Mouse (Mus musculus): ENCODE results near the gene Gm21972.
A peak's percentile ranks its signal among the peaks of the same experiment; 100 is the strongest.

The Gm21972 gene

GRCm38 (mm10) chr1:86160479-86160878 lies 27.0 kb downstream of the Gm21972 start:
- DNase-seq (ENCODE audit: low read depth in 1 of 2, low spot score in 2 of 2), result no peak

- no peak for DNase-seq (ENCODE audit: low read depth in 1 of 2, low spot score in 2 of 2)
Observed at GRCm38 (mm10) chr1:86161061-86161460, 27.6 kb downstream of the Gm21972 start.

- no peak for DNase-seq (ENCODE audit: low read depth in 1 of 2, low spot score in 2 of 2)
Observed at GRCm38 (mm10) chr1:86174602-86175001, 41.2 kb downstream of the Gm21972 start.

- no peak for DNase-seq (ENCODE audit: low read depth in 1 of 2, low spot score in 2 of 2)
Observed at GRCm38 (mm10) chr1:86176066-86176465, 42.6 kb downstream of the Gm21972 start.

- peak; percentile 38 to 74 for DNase-seq (ENCODE audit: low read depth in 1 of 2, low spot score in 2 of 2)
Observed at GRCm38 (mm10) chr1:86178462-86179253, 45.2 kb downstream of the Gm21972 start.

GRCm38 (mm10) chr1:86182004-86182709 lies 48.7 kb downstream of the Gm21972 start:
- no peak for DNase-seq (ENCODE audit: low read depth in 1 of 2, low spot score in 2 of 2)

GRCm38 (mm10) chr1:86183577-86184263 lies 50.3 kb downstream of the Gm21972 start:
- no peak for DNase-seq (ENCODE audit: low read depth in 1 of 2, low spot score in 2 of 2)

- no peak for DNase-seq (ENCODE audit: low read depth in 1 of 2, low spot score in 2 of 2)
Observed at GRCm38 (mm10) chr1:86186762-86187161, 53.3 kb downstream of the Gm21972 start.

GRCm38 (mm10) chr1:86187856-86188255 lies 54.4 kb downstream of the Gm21972 start:
- DNase-seq (ENCODE audit: low read depth in 1 of 2, low spot score in 2 of 2), result no peak

- no peak for DNase-seq (ENCODE audit: low read depth in 1 of 2, low spot score in 2 of 2)
Observed at GRCm38 (mm10) chr1:86188271-86188670, 54.8 kb downstream of the Gm21972 start.

GRCm38 (mm10) chr1:86189034-86189702 lies 55.7 kb downstream of the Gm21972 start:
- DNase-seq (ENCODE audit: low read depth in 1 of 2, low spot score in 2 of 2), result no peak

GRCm38 (mm10) chr1:86190843-86191242 lies 57.4 kb downstream of the Gm21972 start:
- DNase-seq (ENCODE audit: low read depth in 1 of 2, low spot score in 2 of 2), result peak in 1 of 2 experiments; percentile 8

GRCm38 (mm10) chr1:86194044-86194443 lies 60.6 kb downstream of the Gm21972 start:
- DNase-seq (ENCODE audit: low read depth in 1 of 2, low spot score in 2 of 2), result no peak

- DNase-seq (ENCODE audit: low read depth in 1 of 2, low spot score in 2 of 2), result no peak
Observed at GRCm38 (mm10) chr1:86198276-86198675, 64.8 kb downstream of the Gm21972 start.

- no peak for DNase-seq (ENCODE audit: low read depth in 1 of 2, low spot score in 2 of 2)
Observed at GRCm38 (mm10) chr1:86199026-86199425, 65.6 kb downstream of the Gm21972 start.

GRCm38 (mm10) chr1:86201312-86201711 lies 67.9 kb downstream of the Gm21972 start:
- no peak for DNase-seq (ENCODE audit: low read depth in 1 of 2, low spot score in 2 of 2)

GRCm38 (mm10) chr1:86202617-86203219 lies 69.3 kb downstream of the Gm21972 start:
- DNase-seq (ENCODE audit: low read depth in 1 of 2, low spot score in 2 of 2), result no peak

GRCm38 (mm10) chr1:86210676-86211075 lies 77.2 kb downstream of the Gm21972 start:
- no peak for DNase-seq (ENCODE audit: low read depth in 1 of 2, low spot score in 2 of 2)

GRCm38 (mm10) chr1:86211498-86211897 lies 78.1 kb downstream of the Gm21972 start:
- no peak for DNase-seq (ENCODE audit: low read depth in 1 of 2, low spot score in 2 of 2)
